Mouse (Mus musculus): ENCODE results near the gene Ceacam19. TPM values are rescaled to one million over a fixed set of nuclear protein-coding genes. Genes with fewer than 3 reads are reported as not detected.

Gene Ceacam19
- polyA plus RNA-seq, 1 experiment from 2014 or later: not detected

GRCm38 (mm10) chr7:19867751-19868399 is 19.9 kb downstream of the Ceacam19 start:
- Histone ChIP-seq H3K9ac (ENCODE audit: low read length) (no peak overlapping the region), H3K36me3 (ENCODE audit: control insufficient read depth, insufficient read depth, low read length) (no peaks in the 10 kb centered on the region), H3K27ac (ENCODE audit: low read depth, low read length) (no peak overlapping the region), H3K27me3 (ENCODE audit: control insufficient read depth, insufficient read depth, low read length) (no peaks in the 10 kb centered on the region), H3K9me3 (ENCODE audit: control insufficient read depth, low read length) (0 out of 2 replicates have a peak, but pooled peaks cover 3% of the 10 kb centered on the region), H3K4me3 (ENCODE audit: low read depth, low read length) (no peak overlapping the region), H3K4me2 (ENCODE audit: low read depth) (no peak overlapping the region), H3K4me1 (ENCODE audit: control insufficient read depth, insufficient read depth, low read length) (no peaks in the 10 kb centered on the region)
- DNase-seq (ENCODE audit: low spot score): no peak
- ATAC-seq (ENCODE audit: insufficient read depth, low FRiP score, low TSS enrichment): no peak
- WGBS: 91% methylated on average over 16 of the region's 16 CpGs

DNA sequence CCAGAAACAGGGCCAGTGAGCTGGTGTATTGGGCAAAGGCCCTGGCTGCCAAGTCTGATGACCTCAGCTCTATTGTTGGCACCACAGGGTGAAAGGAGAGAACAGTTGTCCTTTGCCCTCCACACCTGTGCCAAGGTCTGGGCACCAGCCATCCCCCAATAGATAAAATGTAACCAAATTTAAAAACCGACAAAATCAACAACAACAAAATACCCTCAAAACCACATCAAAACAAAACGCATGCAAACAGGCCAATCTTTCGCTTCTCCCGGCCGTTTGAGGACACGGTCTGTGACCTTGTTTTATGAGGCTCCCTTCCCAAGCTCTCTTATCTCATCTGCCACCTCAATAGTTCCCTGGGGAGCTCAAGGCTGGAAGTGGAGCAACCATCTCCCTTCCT is 21.3 kb downstream of the Ceacam19 start:
- 87% methylated on average over 6 of the region's 6 CpGs for WGBS

DNA sequence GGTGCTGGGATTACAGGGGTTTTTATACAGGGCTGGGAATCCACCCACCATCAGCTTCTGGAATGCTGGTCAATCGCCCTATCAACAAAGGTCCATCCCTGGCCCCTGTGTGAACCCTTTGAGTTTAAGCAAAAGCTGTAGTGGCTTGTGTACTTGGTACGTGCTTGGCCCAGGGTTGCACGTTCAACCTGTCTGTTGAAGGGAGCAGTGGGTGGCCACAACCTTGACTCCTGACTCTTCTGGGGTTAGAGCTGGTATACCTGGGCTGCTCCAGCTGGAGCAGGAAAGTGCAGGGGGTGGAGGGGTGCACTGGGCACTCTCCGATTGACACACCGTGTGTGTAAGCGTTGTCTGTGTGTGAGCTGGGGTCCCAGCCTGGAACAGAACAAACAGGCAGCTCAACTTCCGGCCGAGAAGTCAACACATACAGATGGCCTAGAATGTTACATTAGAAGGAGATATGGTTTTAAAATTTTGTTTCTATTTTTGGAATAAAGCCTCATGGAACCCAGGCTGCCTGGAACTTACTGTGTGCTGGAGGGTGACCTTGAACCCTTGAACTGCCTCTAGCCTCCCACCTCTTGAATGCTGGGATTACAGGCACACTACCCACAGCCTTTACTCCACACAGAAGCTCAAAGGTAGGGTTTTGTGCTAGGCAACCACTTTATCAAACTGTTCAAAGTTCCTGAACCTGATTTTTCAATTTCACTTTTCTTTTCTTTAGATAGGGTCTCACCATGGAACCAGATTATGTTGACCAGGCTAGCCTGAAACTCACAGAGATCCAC is 22.3 kb downstream of the Ceacam19 start:
- DNase-seq (ENCODE audit: low spot score): no peak
- Histone ChIP-seq H3K27ac (ENCODE audit: low read depth, low read length) (no peak overlapping the region), H3K36me3 (ENCODE audit: control insufficient read depth, insufficient read depth, low read length) (no peaks in the 10 kb centered on the region), H3K27me3 (ENCODE audit: control insufficient read depth, insufficient read depth, low read length) (no peaks in the 10 kb centered on the region), H3K4me2 (ENCODE audit: low read depth) (no peak overlapping the region), H3K9ac (ENCODE audit: low read length) (no peak overlapping the region), H3K9me3 (ENCODE audit: control insufficient read depth, low read length) (0 out of 2 replicates have a peak, but pooled peaks cover 3% of the 10 kb centered on the region), H3K4me1 (ENCODE audit: control insufficient read depth, insufficient read depth, low read length) (no peaks in the 10 kb centered on the region), H3K4me3 (ENCODE audit: low read depth, low read length) (no peak overlapping the region)
- no peak for ATAC-seq (ENCODE audit: insufficient read depth, low FRiP score, low TSS enrichment)
- 82% methylated on average over 8 of the region's 8 CpGs for WGBS

More for the DNA sequence above, 21.3 kb downstream of the Ceacam19 start:
- no peak for DNase-seq (ENCODE audit: low spot score)
- Histone ChIP-seq H3K9ac (ENCODE audit: low read length) (no peak overlapping the region), H3K4me1 (ENCODE audit: control insufficient read depth, insufficient read depth, low read length) (no peaks in the 10 kb centered on the region), H3K27me3 (ENCODE audit: control insufficient read depth, insufficient read depth, low read length) (no peaks in the 10 kb centered on the region), H3K36me3 (ENCODE audit: control insufficient read depth, insufficient read depth, low read length) (no peaks in the 10 kb centered on the region), H3K4me3 (ENCODE audit: low read depth, low read length) (no peak overlapping the region), H3K4me2 (ENCODE audit: low read depth) (no peak overlapping the region), H3K27ac (ENCODE audit: low read depth, low read length) (no peak overlapping the region), H3K9me3 (ENCODE audit: control insufficient read depth, low read length) (0 out of 2 replicates have a peak, but pooled peaks cover 3% of the 10 kb centered on the region)
- no peak for ATAC-seq (ENCODE audit: insufficient read depth, low FRiP score, low TSS enrichment)

- H3K27ac ChIP-seq (ENCODE audit: low read depth, low read length): no peak overlapping the region
- H3K9me3 ChIP-seq (ENCODE audit: control insufficient read depth, low read length): 0 out of 2 replicates have a peak, but pooled peaks cover 2% of the 10 kb centered on the region
- H3K4me2 ChIP-seq (ENCODE audit: low read depth): no peak overlapping the region
- DNase-seq (ENCODE audit: low spot score) (no peak), ATAC-seq (ENCODE audit: insufficient read depth, low FRiP score, low TSS enrichment) (no peak)
- no peaks in the 10 kb centered on the region for H3K27me3 ChIP-seq (ENCODE audit: control insufficient read depth, insufficient read depth, low read length)
- no peaks in the 10 kb centered on the region for H3K4me1 ChIP-seq (ENCODE audit: control insufficient read depth, insufficient read depth, low read length)
- WGBS: 46% methylated on average over 2 of the region's 2 CpGs
- H3K9ac ChIP-seq (ENCODE audit: low read length): no peak overlapping the region
- no peak overlapping the region for H3K4me3 ChIP-seq (ENCODE audit: low read depth, low read length)
- H3K36me3 ChIP-seq (ENCODE audit: control insufficient read depth, insufficient read depth, low read length): no peaks in the 10 kb centered on the region
Observed at GRCm38 (mm10) chr7:19864241-19864640, 23.5 kb downstream of the Ceacam19 start.

- Histone ChIP-seq H3K4me3 (ENCODE audit: low read depth, low read length) (no peak within 1 kb of the TSS), H3K4me2 (ENCODE audit: low read depth) (no peak within 1 kb of the TSS), H3K27me3 (ENCODE audit: control insufficient read depth, insufficient read depth, low read length) (no peaks in the 10 kb centered on the region), H3K27ac (ENCODE audit: low read depth, low read length) (no peak within 1 kb of the TSS), H3K36me3 (ENCODE audit: control insufficient read depth, insufficient read depth, low read length) (no peaks in the 10 kb centered on the region), H3K9me3 (ENCODE audit: control insufficient read depth, low read length) (no peaks in the 10 kb centered on the region), H3K9ac (ENCODE audit: low read length) (no peak within 1 kb of the TSS), H3K4me1 (ENCODE audit: control insufficient read depth, insufficient read depth, low read length) (no peaks in the 10 kb centered on the region)
- DNase-seq (ENCODE audit: low spot score) (no peak), ATAC-seq (ENCODE audit: insufficient read depth, low FRiP score, low TSS enrichment) (no peak)
- WGBS: 85% methylated on average over 9 of the region's 9 CpGs
Observed at GRCm38 (mm10) chr7:19861199-19861598, 26.6 kb downstream of the Ceacam19 start, which contains the start of gene Ceacam16. Gene Ceacam16 (minus strand): TSS chr7:19861299.

DNA sequence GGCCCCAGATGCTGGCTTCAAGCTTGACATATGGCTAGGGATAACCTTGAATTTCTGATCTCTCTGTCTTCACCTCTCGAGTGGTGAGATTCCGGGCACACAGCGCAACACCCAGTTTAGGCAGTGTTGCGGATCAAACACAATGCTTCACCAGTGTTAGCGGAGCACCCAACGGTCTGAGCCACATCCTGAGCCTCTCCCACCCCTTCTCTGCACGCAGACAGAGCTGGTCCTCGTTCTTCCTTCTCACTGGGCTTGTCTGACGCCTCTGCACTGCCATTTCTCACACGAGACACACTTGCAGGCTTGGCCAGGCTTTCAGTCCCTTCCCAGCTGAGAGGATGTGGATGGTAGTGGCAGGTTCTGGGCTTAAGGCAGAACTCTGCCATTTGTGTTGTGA is 28.0 kb downstream of the Ceacam19 start:
- no peaks in the 10 kb centered on the region for H3K36me3 ChIP-seq (ENCODE audit: control insufficient read depth, insufficient read depth, low read length)
- no peaks in the 10 kb centered on the region for H3K4me1 ChIP-seq (ENCODE audit: control insufficient read depth, insufficient read depth, low read length)
- 75% methylated on average over 10 of the region's 10 CpGs for WGBS
- no peaks in the 10 kb centered on the region for H3K9me3 ChIP-seq (ENCODE audit: control insufficient read depth, low read length)
- no peak overlapping the region for H3K9ac ChIP-seq (ENCODE audit: low read length)
- no peak overlapping the region for H3K4me2 ChIP-seq (ENCODE audit: low read depth)
- DNase-seq (ENCODE audit: low spot score) (no peak), ATAC-seq (ENCODE audit: insufficient read depth, low FRiP score, low TSS enrichment) (no peak)
- no peak overlapping the region for H3K27ac ChIP-seq (ENCODE audit: low read depth, low read length)
- H3K4me3 ChIP-seq (ENCODE audit: low read depth, low read length): no peak overlapping the region
- no peaks in the 10 kb centered on the region for H3K27me3 ChIP-seq (ENCODE audit: control insufficient read depth, insufficient read depth, low read length)

DNA sequence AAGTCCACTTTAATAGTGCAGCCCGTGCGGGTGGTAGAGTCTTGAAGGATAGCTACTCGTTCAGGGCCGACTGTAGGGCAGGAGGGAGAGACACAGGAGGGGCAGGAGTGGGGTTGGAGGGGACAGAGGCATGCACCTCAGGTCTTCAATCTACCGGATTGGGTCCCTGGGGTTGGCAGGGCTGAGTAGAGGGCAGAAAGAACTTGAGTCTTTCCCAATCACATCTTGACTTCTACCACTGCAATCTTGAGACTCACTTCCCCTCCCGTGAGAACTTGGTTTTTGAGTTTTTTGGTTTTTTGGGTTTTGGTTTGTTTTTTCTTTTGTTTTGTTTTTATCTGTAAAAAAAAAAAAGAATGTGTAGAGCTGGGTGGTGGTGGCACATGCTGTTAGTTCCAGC is 31.5 kb downstream of the Ceacam19 start:
- Histone ChIP-seq H3K9ac (ENCODE audit: low read length) (no peak overlapping the region), H3K9me3 (ENCODE audit: control insufficient read depth, low read length) (no peaks in the 10 kb centered on the region), H3K4me2 (ENCODE audit: low read depth) (no peak overlapping the region), H3K27ac (ENCODE audit: low read depth, low read length) (no peak overlapping the region), H3K27me3 (ENCODE audit: control insufficient read depth, insufficient read depth, low read length) (peaks cover 4% of the 10 kb centered on the region; the same call in 1 of the 2 replicates), H3K36me3 (ENCODE audit: control insufficient read depth, insufficient read depth, low read length) (no peaks in the 10 kb centered on the region), H3K4me3 (ENCODE audit: low read depth, low read length) (no peak overlapping the region), H3K4me1 (ENCODE audit: control insufficient read depth, insufficient read depth, low read length) (no peaks in the 10 kb centered on the region)
- ATAC-seq (ENCODE audit: insufficient read depth, low FRiP score, low TSS enrichment) (no peak), DNase-seq (ENCODE audit: low spot score) (no peak)
- WGBS: 90% methylated on average over 6 of the region's 6 CpGs

- Histone ChIP-seq H3K4me2 (ENCODE audit: low read depth) (no peak overlapping the region), H3K4me3 (ENCODE audit: low read depth, low read length) (no peak overlapping the region), H3K9ac (ENCODE audit: low read length) (no peak overlapping the region), H3K9me3 (ENCODE audit: control insufficient read depth, low read length) (no peaks in the 10 kb centered on the region), H3K36me3 (ENCODE audit: control insufficient read depth, insufficient read depth, low read length) (no peaks in the 10 kb centered on the region), H3K4me1 (ENCODE audit: control insufficient read depth, insufficient read depth, low read length) (no peaks in the 10 kb centered on the region), H3K27me3 (ENCODE audit: control insufficient read depth, insufficient read depth, low read length) (peaks cover 4% of the 10 kb centered on the region; the same call in 1 of the 2 replicates), H3K27ac (ENCODE audit: low read depth, low read length) (no peak overlapping the region)
- no peak for ATAC-seq (ENCODE audit: insufficient read depth, low FRiP score, low TSS enrichment)
- no peak for DNase-seq (ENCODE audit: low spot score)
- WGBS: 81% methylated on average over 5 of the region's 5 CpGs
Observed at GRCm38 (mm10) chr7:19855663-19856062, 32.1 kb downstream of the Ceacam19 start.
